11 mouse cellular contexts compared by ENCODE assay signal in the genomic region with DNA sequence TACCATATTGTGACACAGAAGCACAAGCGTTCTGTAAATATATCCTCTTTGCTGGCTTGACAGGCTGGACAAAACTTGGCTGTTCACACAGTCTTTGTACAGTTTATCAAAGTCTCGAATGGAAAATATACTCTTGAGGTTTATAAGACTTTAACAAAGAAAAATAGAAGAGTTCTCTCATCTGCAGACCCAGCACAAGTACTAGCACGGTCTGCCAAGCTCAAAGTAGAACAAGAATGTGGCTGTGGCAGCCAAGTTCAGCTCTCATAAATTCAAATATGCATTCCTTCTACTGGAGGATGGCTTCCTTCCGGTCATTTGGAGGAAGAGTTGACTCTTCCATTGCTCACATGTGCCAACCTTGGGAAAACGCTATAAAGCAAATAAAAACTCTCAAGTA.
DNase-seq lines count a peak whose midpoint lies in the region; ATAC-seq and TF ChIP-seq lines count a peak whose summit lies in the region.
"Had no signal": no experiment of that assay in that cellular context is flagged by ENCODE, and none has a peak within 500 bp of the region (broad histone marks: within the 10 kb centered on the region; RNA-seq: fewer than 3 reads in every experiment).

No protein-coding gene starts in this region.

- ATAC-seq in embryonic facial prominence, embryonic 14.5 days (ENCODE audit: low read depth), result no peak
- 0 out of 2 replicates have a peak, but pooled peaks have one; percentile 50 for ATAC-seq in heart, postnatal 0 days (ENCODE audit: insufficient read depth, low read depth)
- ATAC-seq in limb, embryonic 15.5 days (ENCODE audit: insufficient number of reproducible peaks, low FRiP score, low TSS enrichment, low read depth), result no peak
- no peak for ATAC-seq in activated CD4-positive, CD25-positive, alpha-beta regulatory T cell, adult 4 months
- ATAC-seq in hindbrain, embryonic 14.5 days (ENCODE audit: low FRiP score), result no peak
- ATAC-seq: forebrain, embryonic 14.5 days had no signal

- no peaks in the 10 kb centered on the region for H3K9me3 ChIP-seq in embryonic facial prominence, embryonic 14.5 days (ENCODE audit: control insufficient read depth, low read length)
- no peaks in the 10 kb centered on the region for H3K9me3 ChIP-seq in embryonic facial prominence, embryonic 10.5 days
- H3K9me3 ChIP-seq in heart, postnatal 0 days (replicated peaks; ENCODE audit: control insufficient read depth, low read length), result no peaks in the 10 kb centered on the region
- no peaks in the 10 kb centered on the region for H3K9me3 ChIP-seq in limb, embryonic 15.5 days
- no peaks in the 10 kb centered on the region for H3K9me3 ChIP-seq in hindbrain, embryonic 14.5 days (ENCODE audit: control insufficient read depth, low read length)
- H3K9me3 ChIP-seq: limb, embryonic 12.5 days had no signal

- WGBS in embryonic facial prominence, embryonic 14.5 days, result 65% methylated on average over 5 of the region's 5 CpGs
- 87% methylated on average over 5 of the region's 5 CpGs for WGBS in embryonic facial prominence, embryonic 10.5 days
- 36% methylated on average over 5 of the region's 5 CpGs for WGBS in heart, postnatal 0 days
- WGBS in limb, embryonic 15.5 days, result 41% methylated on average over 5 of the region's 5 CpGs
- 92% methylated on average over 5 of the region's 5 CpGs for WGBS in hindbrain, embryonic 14.5 days

- no peak for TF ChIP-seq CTCF in heart, postnatal 0 days (IDR thresholded peaks at IDR 0.05; ENCODE audit: low read depth)
- TF ChIP-seq CTCF in layer of hippocampus, adult 2 months (conservative IDR thresholded peaks at IDR 0.05), result no peak

- H3K27ac ChIP-seq in embryonic facial prominence, embryonic 14.5 days (replicated peaks; ENCODE audit: low read depth, low read length), result no peak overlapping the region
- H3K27ac ChIP-seq in embryonic facial prominence, embryonic 10.5 days (replicated peaks), result no peak overlapping the region
- H3K27ac ChIP-seq in heart, postnatal 0 days (ENCODE audit: low read depth), result peak overlapping the region; percentile 61
- H3K27ac ChIP-seq in limb, embryonic 15.5 days, result peak overlapping the region; percentile 27; the same call in 1 of the 2 replicates
- H3K27ac ChIP-seq in layer of hippocampus, adult 2 months, result no peak overlapping the region
- no peak overlapping the region for H3K27ac ChIP-seq in hindbrain, embryonic 14.5 days
- H3K27ac ChIP-seq: limb, embryonic 12.5 days had no signal

- no peaks in the 10 kb centered on the region for H3K36me3 ChIP-seq in embryonic facial prominence, embryonic 14.5 days (ENCODE audit: control insufficient read depth, insufficient read depth, low read length)
- no peaks in the 10 kb centered on the region for H3K36me3 ChIP-seq in embryonic facial prominence, embryonic 10.5 days (replicated peaks)
- H3K36me3 ChIP-seq in heart, postnatal 0 days (replicated peaks; ENCODE audit: control insufficient read depth, insufficient read depth, low read length), result no peaks in the 10 kb centered on the region
- H3K36me3 ChIP-seq in limb, embryonic 15.5 days, result no peaks in the 10 kb centered on the region
- no peaks in the 10 kb centered on the region for H3K36me3 ChIP-seq in hindbrain, embryonic 14.5 days (replicated peaks; ENCODE audit: control insufficient read depth, insufficient read depth)
- H3K36me3 ChIP-seq: limb, embryonic 12.5 days had no signal

- no peak overlapping the region for H3K9ac ChIP-seq in embryonic facial prominence, embryonic 14.5 days (ENCODE audit: low read depth, low read length)
- no peak overlapping the region for H3K9ac ChIP-seq in heart, postnatal 0 days (replicated peaks; ENCODE audit: low read depth, low read length)
- no peak overlapping the region for H3K9ac ChIP-seq in limb, embryonic 15.5 days
- H3K9ac ChIP-seq in hindbrain, embryonic 14.5 days, result no peak overlapping the region
- H3K9ac ChIP-seq: limb, embryonic 12.5 days had no signal

- no peak overlapping the region for H3K4me3 ChIP-seq in embryonic facial prominence, embryonic 14.5 days (ENCODE audit: low read depth, low read length)
- no peak overlapping the region for H3K4me3 ChIP-seq in embryonic facial prominence, embryonic 10.5 days
- no peak overlapping the region for H3K4me3 ChIP-seq in heart, postnatal 0 days (ENCODE audit: low read depth, low read length)
- no peak overlapping the region for H3K4me3 ChIP-seq in limb, embryonic 15.5 days
- no peak overlapping the region for H3K4me3 ChIP-seq in layer of hippocampus, adult 2 months
- H3K4me3 ChIP-seq in hindbrain, embryonic 14.5 days (replicated peaks; ENCODE audit: low read length), result no peak overlapping the region
- H3K4me3 ChIP-seq: limb, embryonic 12.5 days had no signal

- no peaks in the 10 kb centered on the region for H3K27me3 ChIP-seq in embryonic facial prominence, embryonic 14.5 days (replicated peaks; ENCODE audit: control insufficient read depth, insufficient read depth, low read length)
- no peaks in the 10 kb centered on the region for H3K27me3 ChIP-seq in embryonic facial prominence, embryonic 10.5 days (replicated peaks; ENCODE audit: low read depth, poor library complexity, severe bottlenecking)
- no peaks in the 10 kb centered on the region for H3K27me3 ChIP-seq in heart, postnatal 0 days (ENCODE audit: control insufficient read depth, insufficient read depth, low read length)
- no peaks in the 10 kb centered on the region for H3K27me3 ChIP-seq in limb, embryonic 15.5 days
- H3K27me3 ChIP-seq in hindbrain, embryonic 14.5 days (ENCODE audit: control insufficient read depth, insufficient read depth, low read length), result no peaks in the 10 kb centered on the region

- DNase-seq in embryonic facial prominence, embryonic 14.5 days (ENCODE audit: low spot score), result peak; percentile 43
- no peak for DNase-seq in embryonic facial prominence, embryonic 10.5 days (ENCODE audit: low spot score)
- peak; percentile 44 for DNase-seq in 3T3-L1 (ENCODE audit: low read depth, low spot score)
- peak; percentile 60 for DNase-seq in heart, postnatal 0 days (ENCODE audit: low spot score)
- no peak for DNase-seq in layer of hippocampus, adult 2 months (ENCODE audit: low spot score in 2 of 2)
- DNase-seq in hindbrain, embryonic 14.5 days (ENCODE audit: low spot score), result no peak
- DNase-seq: thymus, postnatal 25 days had no signal

- TF ChIP-seq EP300 in heart, postnatal 0 days (IDR thresholded peaks at IDR 0.05; ENCODE audit: low read depth), result no peak

- H3K4me2 ChIP-seq in embryonic facial prominence, embryonic 14.5 days (ENCODE audit: low read depth, low read length), result no peak overlapping the region
- no peak overlapping the region for H3K4me2 ChIP-seq in heart, postnatal 0 days (ENCODE audit: low read depth, low read length)
- H3K4me2 ChIP-seq in limb, embryonic 15.5 days, result no peak overlapping the region
- H3K4me2 ChIP-seq in hindbrain, embryonic 14.5 days (replicated peaks), result no peak overlapping the region
- H3K4me2 ChIP-seq: limb, embryonic 12.5 days had no signal

- H3K4me1 ChIP-seq in embryonic facial prominence, embryonic 14.5 days (ENCODE audit: control insufficient read depth, insufficient read depth, low read length), result peaks cover 17% of the 10 kb centered on the region
- no peaks in the 10 kb centered on the region for H3K4me1 ChIP-seq in embryonic facial prominence, embryonic 10.5 days
- H3K4me1 ChIP-seq in heart, postnatal 0 days (ENCODE audit: control insufficient read depth, insufficient read depth), result peaks cover 31% of the 10 kb centered on the region
- H3K4me1 ChIP-seq in limb, embryonic 15.5 days, result peaks cover 18% of the 10 kb centered on the region
- H3K4me1 ChIP-seq in hindbrain, embryonic 14.5 days (replicated peaks; ENCODE audit: control insufficient read depth, insufficient read depth, low read length), result no peaks in the 10 kb centered on the region

Comparison
In these comparisons a context has a peak if more than half of its experiments do, and no peak if none do; other contexts are left out.
1. DNase-seq: peak in embryonic facial prominence, embryonic 14.5 days (single experiment), 3T3-L1 (single experiment) and heart, postnatal 0 days (single experiment); none in embryonic facial prominence, embryonic 10.5 days (single experiment), layer of hippocampus, adult 2 months (0 of 2) and hindbrain, embryonic 14.5 days (single experiment).
2. H3K27ac ChIP-seq: peak in heart, postnatal 0 days (single experiment) and limb, embryonic 15.5 days (single experiment); none in embryonic facial prominence, embryonic 14.5 days (single experiment), embryonic facial prominence, embryonic 10.5 days (single experiment), layer of hippocampus, adult 2 months (single experiment) and hindbrain, embryonic 14.5 days (single experiment).